Mouse (Mus musculus) CD4-positive, CD25-positive, alpha-beta regulatory T cell, adult 2 months (primary cell): ENCODE data around the gene Gm10518.
"Not testable (repeated sequence)": the region's sequence is repeated elsewhere in the genome, so short reads cannot be mapped to it uniquely, and the experiment has no call there.

Source experiments
- DNase-seq: peaks from one replicate; pipeline ENCODE4 v3.0.0-alpha.2; 2012; ENCODE audit warnings: low read depth, low spot score

The Gm10518 gene

GRCm38 (mm10) chr1:179802610-179803512 lies at the start of gene Gm10518:
Gene Gm10518 (plus strand): TSS chr1:179803376.
- no peak for DNase-seq

- DNase-seq: no peak
Measured at GRCm38 (mm10) chr1:179756477-179756876, 46.7 kb upstream of the Gm10518 start.

DNA sequence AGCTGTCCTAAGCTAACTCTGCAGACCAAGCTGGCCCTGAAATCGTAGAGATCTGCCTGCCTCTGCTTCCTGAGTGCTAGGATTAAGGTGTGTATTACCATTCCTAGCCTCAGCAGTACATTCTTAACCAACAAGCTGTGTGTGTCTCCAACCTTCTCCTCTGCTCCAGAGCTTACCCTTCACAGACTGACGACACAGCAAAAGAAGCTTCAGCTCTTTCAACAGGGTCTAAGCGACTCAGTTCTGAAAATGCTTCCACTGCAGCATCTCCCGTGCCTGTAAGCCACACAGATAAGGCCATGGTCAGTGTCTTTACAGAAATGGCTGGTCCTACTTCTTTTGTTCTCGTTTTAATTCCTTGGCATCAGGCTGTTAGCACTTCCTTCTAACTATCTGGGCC lies 43.1 kb upstream of the Gm10518 start:
- DNase-seq: no peak

DNA sequence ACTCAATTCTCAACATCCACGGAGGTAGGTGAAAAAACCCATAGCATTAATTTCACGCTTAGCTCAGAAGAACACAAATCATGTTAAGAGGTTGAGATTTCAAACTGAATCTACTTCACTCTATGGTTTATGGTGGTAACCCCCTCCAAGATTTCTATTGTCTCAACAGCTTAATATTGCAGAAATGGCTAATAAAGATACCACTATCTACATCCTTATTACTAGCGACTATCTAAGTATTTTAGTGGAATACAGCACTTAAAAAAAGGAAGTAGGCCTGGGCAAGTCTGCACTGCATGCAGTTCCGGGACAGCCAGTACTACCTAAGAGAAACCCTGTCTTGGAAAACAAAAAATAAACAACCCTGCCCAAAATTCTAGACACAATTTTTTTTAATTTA lies 42.6 kb upstream of the Gm10518 start:
- no peak for DNase-seq

DNA sequence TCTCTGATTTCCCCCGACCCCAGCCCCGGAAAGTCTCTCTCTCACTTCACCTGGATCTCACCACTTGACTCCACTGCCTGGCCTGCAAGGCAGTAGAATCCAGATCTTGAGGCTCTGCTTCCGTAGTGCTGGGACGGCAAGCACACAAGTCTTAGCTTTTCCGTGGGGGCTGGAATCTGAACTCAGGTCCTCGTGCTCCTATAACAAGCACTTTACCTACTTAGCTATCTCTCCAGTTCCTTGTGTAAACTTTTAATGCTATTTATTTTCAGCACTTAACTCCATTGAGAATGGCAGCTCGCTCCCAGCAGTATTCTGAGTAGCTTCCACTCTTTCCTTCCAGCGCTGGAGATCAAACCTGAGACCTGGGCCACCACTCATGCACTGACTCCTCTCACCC lies 26.3 kb upstream of the Gm10518 start:
- no peak for DNase-seq

- no peak for DNase-seq
Measured at GRCm38 (mm10) chr1:179784098-179784497, 19.1 kb upstream of the Gm10518 start.

GRCm38 (mm10) chr1:179785502-179785901 lies 17.7 kb upstream of the Gm10518 start:
- DNase-seq: no peak

- no peak for DNase-seq
Measured at GRCm38 (mm10) chr1:179787281-179787680, 15.9 kb upstream of the Gm10518 start.

DNA sequence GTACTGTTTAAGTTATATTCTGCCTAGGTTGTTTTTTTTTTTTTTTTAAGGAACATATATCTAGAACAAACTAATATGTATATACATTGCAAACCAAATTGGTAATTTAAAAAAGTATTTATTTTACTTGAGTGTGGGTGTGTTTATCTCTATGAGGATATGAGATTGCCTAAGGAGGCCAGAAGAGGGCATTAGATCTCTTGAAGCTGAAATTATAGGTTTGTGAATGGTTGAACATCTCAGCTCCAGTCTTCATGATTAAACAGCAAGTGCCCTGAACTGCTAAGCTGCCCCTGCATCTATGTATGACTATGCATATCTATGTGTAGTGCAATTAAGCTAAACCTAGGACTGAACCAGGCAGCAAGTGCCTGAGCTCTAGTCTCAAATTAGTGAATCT lies 4.4 kb upstream of the Gm10518 start:
- peak; percentile 11 for DNase-seq

DNA sequence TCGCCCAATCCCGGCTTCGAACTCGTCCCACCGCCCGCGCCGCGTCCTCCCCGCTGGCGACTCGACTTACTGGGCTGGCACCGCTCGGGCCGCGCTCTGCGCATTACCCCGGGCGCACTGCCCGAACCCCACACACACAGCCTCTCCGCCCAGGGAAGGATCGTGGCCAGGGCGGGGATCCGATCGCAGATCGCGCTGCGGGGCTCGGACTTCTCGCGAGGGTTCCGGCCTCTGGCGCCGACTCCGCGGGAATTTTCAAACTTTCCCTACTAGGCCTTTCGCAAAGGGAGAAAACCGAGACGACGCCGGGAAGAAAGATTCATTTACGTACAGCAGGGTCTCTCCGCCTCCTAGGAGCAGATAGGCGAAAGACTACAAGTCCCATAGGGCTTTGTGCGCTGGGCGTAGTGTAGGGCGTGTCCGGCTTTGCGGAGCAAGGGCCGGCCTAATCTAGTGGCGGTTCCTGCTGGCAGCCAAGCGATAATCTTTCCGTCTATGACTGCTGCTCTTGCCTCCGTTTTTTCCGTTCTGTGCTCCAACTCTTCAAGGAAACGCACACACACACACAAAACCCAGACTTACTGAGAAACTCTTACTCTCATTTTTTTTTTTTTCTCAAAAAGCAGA lies 450 bp downstream of the Gm10518 start, which contains the start of gene Ahctf1:
TSS of gene Ahctf1 (minus strand) at position 168 of the 627 bp plus-strand sequence.
- peak; percentile 96 for DNase-seq

DNA sequence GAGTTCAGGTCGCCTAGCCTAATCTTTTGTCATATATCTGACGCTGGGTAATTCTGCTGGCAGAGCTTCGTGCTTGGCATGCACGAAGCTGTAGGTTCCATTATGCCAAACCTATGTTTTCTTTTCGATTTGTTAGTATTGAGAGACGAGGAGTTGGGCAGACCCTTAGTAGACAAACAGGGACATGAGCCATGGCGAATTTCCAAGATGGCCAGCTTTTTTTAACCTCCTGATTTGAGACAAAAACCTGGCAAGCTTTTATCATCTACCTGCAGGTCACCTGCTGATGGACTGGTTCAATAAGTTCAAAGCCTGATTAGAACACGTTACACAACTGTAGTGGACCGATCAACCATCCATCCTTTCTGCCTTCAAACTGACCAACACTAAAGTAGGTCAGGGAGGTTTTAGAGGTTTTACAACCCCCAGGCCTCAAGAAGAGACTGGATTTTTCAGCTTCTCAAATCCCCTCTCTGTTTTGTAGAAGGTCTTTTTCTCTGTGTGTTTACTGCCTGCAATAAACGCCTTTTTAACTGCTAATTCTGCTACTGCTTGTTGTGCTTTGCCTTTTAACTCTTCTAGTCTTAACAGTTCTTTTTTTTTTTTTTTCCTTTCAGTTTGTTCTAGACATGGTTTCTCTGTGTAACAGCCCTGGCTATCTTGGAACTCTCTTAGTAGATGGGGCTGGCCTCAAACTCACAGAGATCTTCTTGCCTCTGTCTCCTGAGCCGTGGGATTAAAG lies 1.1 kb downstream of the Gm10518 start:
- no peak for DNase-seq

GRCm38 (mm10) chr1:179805751-179806150 lies 2.6 kb downstream of the Gm10518 start:
- DNase-seq: no peak

- no peak for DNase-seq
Measured at GRCm38 (mm10) chr1:179807468-179807867, 4.3 kb downstream of the Gm10518 start.

- DNase-seq: no peak
Measured at GRCm38 (mm10) chr1:179808300-179808699, 5.1 kb downstream of the Gm10518 start.

DNA sequence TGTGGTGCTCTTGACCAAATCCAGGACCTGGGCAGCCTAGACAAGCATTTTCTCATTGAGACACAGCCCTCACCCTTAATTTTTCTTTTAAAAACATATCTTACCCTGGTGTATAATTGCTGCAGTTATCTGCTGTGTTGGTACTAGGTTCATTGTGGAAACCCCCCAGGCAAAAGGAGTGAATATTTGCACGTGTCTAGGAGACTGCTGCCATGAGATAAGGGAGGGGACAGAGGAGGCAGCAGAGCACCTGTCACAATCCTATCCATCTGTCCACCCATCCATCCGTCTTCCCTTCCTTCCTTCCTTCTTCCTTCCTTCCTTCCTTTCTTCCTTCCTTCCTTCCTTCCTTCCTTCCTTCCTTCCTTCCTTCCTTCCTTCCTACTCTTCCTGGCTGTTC lies 10.2 kb downstream of the Gm10518 start:
- DNase-seq: no peak

DNA sequence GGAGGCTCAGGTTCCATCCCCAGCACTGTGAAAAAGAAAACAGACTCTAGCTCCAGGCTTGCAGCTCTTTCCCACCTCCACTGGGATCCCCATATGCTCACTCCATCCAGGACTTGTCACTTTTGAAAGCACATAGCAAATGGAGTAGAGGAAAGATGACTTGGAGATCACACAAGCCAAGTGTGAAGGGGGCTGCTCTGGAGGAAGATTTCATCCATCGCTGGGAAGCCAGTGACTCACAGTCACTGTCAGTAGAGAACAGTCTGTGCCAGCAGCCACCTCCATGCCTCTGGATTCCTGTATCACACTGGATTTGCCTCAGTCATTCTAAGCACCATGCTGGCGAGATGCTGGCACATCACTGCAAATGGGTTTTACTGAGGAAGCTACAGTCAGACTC lies 11.4 kb downstream of the Gm10518 start:
- DNase-seq: no peak

DNA sequence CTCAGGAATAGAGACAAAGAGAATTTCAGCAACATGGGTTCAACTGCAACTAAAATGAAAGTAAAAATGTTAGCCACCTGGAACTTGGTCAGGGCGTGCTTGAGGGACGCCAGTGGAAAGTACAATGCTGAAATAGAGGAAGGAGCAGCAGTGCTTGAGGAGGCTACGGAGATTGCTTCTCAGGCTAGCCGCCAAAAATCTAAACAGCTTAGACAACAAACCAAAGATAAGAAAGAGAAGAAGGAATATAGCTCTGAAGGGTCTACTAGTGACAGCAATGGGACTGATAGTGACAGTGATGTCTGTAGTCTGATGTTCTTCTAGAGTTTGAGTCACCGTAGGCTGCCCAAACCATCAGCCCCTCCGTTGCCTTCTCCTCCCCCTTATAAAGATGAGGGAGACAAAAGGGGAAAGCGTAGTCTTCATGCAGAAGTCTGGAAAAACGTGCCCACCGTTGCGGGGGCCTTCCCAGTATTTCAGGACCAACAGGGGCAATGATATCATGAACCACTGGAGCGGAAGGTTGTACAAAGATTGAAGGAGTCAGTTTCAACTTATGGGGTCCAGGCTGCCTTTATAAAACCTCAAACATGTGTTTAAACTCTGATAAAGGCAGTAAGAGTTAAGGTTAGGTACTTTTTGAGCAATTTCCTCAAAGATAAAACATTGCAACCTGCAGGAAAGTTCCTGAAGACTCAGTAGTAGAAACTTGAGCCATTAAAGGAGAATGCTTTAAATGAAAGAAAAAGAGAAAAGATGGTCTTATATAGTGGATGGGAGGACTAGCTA lies 15.5 kb downstream of the Gm10518 start:
- DNase-seq: not testable (repeated sequence)

DNA sequence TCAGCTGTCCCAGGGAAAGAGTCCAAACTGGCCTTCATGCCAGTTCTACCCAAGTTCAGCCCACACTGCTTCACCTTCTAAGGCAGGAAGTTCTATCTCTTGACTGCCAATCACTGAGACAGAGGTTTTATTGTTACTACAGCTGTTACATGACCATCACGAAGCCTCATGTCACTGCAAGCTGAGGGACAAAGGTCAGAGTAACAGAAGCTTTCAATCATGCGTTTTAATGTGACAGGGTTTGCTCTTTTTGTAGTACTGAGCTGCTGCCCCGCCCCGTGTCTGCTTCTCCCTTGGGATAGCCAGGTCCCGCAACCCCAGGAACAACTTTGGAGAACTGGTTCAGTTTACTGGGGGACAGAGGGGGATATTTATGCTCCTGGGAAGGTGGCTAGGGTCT lies 21.4 kb downstream of the Gm10518 start:
- no peak for DNase-seq

DNA sequence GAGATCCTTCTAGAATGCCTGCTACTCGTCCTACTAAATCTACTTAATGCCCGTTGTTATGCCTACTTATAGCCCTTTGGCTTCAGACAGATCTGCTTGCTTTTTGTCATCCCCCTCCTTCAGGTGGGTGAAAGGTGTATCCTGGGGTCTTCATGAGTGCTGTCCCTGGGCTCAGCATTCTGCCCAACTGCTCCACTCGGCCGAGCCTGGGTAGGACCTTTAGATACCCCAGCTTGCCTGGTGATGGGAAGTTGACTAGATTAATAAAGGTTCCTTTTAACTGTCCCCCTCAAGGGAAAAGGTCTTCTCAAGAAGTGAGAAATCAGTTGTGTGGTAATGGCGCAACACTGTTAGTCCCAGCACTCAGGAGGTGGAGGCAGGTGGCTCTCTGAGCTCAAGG lies 24.9 kb downstream of the Gm10518 start:
- no peak for DNase-seq

DNA sequence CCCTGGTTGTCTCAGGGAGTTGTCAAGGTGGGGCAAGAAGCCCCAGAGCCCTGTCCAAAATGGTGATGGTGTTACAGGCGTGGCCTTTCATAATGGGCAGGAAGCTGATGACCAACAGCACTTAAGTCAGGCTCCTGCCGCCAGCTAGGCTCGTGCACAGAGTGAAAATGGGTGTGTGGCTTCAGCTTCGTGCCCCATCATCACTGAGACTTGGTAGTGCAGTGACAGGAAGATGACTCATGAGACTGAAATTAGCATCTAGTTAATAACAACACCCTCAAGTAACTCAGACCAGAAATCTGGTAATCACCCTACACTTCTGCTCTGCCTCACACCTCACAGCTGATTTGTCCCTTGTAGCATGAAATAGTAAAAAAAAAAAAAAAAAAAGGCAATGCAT lies 25.7 kb downstream of the Gm10518 start:
- DNase-seq: peak; percentile 14

DNA sequence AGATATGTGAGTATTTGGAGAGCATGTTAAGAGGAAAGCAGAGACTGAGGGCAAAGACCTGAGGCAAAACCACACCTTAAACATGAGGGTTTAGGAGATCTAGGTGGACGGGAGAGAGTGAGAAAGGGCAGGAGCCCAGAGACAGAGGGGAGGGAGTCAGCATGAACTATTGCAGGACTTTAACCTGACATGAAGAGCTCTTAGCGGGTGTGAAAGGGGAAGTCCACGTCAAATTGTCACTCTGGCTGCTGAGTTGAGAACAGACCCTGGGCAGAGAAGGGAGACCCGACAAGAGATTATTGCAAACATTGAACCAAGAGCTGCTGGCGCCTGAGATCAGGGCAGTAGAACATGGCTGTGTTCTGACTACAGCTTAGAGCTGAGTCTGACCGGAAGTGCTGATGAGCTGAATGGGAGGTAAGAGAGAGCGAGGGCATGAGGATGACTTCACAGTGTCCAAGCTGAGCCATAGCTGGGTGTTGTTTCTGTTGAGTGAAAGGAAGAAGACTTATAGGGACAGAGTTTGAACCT lies 29.6 kb downstream of the Gm10518 start:
- DNase-seq: no peak
